Comparison of ENCODE assay signal across 6 mouse cellular contexts in the genomic region with DNA sequence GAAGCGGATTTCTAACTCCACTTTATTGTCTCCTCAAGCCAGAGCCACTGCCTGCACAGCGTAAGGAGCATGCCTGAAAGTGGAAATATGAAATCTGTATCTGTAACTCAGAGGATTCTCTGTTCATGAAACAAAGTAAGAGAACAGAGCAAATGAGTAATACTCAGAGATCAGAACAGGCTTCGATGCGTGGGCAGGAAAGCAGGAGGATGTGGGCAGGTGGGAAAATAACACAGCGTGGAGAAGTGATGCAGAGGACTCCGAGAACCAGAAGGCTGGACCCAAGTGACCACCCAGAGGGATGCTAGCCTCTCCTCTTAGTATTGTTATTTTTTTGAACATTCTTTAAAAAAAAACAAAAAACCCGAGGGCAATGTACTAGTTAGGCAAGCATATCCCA.
"Had no signal": no experiment of that assay in that cellular context is flagged by ENCODE, and none has a peak within 500 bp of the region (broad histone marks: within the 10 kb centered on the region; RNA-seq: fewer than 3 reads in every experiment).

No protein-coding gene starts in this region.

- DNase-seq: kidney, adult 2 months; kidney, postnatal 25 days; lung, adult 2 months; lung, postnatal 36 days; thymus, adult 18-20 months; thymus, postnatal 14 days had no signal
